Mouse (Mus musculus) heart, postnatal 0 days (tissue): ENCODE data around the gene 3110009E18Rik. TPM values are rescaled to one million over a fixed set of nuclear protein-coding genes. Genes with fewer than 3 reads are reported as not detected.

Experiments used
- ATAC-seq: fragments of 200-750 bp; cut with Nextera tagmentation; 2 replicates; pipeline ENCODE4 v1.8.0; 2017; ENCODE audit warnings: low read depth, moderate number of reproducible peaks, moderate library complexity; ENCODE audit not compliant: insufficient read depth
- DNase-seq: peaks from one replicate; pipeline ENCODE4 v3.0.0-alpha.2; 2016; ENCODE audit warnings: low spot score
- H3K27ac ChIP-seq: fragments of 300-500 bp; sonication (generic); 2 replicates; pipeline ENCODE4 v1.5.1; 2014; ENCODE audit warnings: low read depth, mild to moderate bottlenecking
- H3K27me3 ChIP-seq: fragments of 300-500 bp; sonication (generic); 2 replicates; pipeline ENCODE4 v1.6.1; 2014; ENCODE audit warnings: low read length, mixed read lengths; ENCODE audit not compliant: control insufficient read depth, insufficient read depth
- H3K36me3 ChIP-seq: fragments of 300-500 bp; sonication (generic); replicated peaks from 2 replicates; pipeline ENCODE4 v1.6.1; 2014; ENCODE audit warnings: low read length, mixed read lengths; ENCODE audit not compliant: control insufficient read depth, insufficient read depth
- H3K4me1 ChIP-seq: fragments of 300-500 bp; sonication (generic); 2 replicates; pipeline ENCODE4 v1.6.1; 2014; ENCODE audit warnings: antibody characterized with exemption; ENCODE audit not compliant: control insufficient read depth, insufficient read depth
- H3K4me2 ChIP-seq: fragments of 300-500 bp; sonication (generic); 2 replicates; pipeline ENCODE4 v1.6.1; 2014; ENCODE audit warnings: low read depth, mild to moderate bottlenecking, low read length, moderate library complexity
- H3K4me3 ChIP-seq: fragments of 300-500 bp; sonication (generic); 2 replicates; pipeline ENCODE4 v1.5.1; 2014; ENCODE audit warnings: low read depth, low read length
- H3K9ac ChIP-seq: fragments of 300-500 bp; sonication (generic); replicated peaks from 2 replicates; pipeline ENCODE4 v1.6.1; 2014; ENCODE audit warnings: low read depth, low read length, mixed read lengths
- H3K9me3 ChIP-seq: fragments of 300-500 bp; sonication (generic); replicated peaks from 2 replicates; pipeline ENCODE4 v1.6.1; 2016; ENCODE audit warnings: low read length; ENCODE audit not compliant: control insufficient read depth
- CTCF ChIP-seq: IDR thresholded peaks from 2 replicates; pipeline ENCODE4 v1.5.1; 2016; ENCODE audit warnings: antibody characterized with exemption, control low read depth, low read depth
- EP300 ChIP-seq: IDR thresholded peaks from 2 replicates; pipeline ENCODE4 v1.6.1; 2016; ENCODE audit warnings: antibody characterized with exemption, low read depth
- WGBS: fragments of 180-500 bp; shearing (Covaris S2); extraction: QIAGEN DNeasy Blood & Tissue Kit; methylation state at CpG from one replicate; pipeline ENCODE4 v1.1.7; 2014; 5-methylcytosine and 5-hydroxymethylcytosine counted together
- polyA plus RNA-seq: library from polyadenylated mRNA; unstranded; fragments of >200 nt; fragmentation: Nextera tagmentation; extraction: Ambion mirVana; gene quantifications from 2 replicates; pipeline ENCODE4 v1.2.1, GENCODE M21; 2015
- total RNA-seq: library from RNA; depleted of rRNA; stranded (reverse); fragments of >200 nt; gene quantifications from 2 replicates; pipeline ENCODE4 v1.2.3, GENCODE M21; 2014; ENCODE audit warnings: low replicate concordance; rRNA removed

Gene 3110009E18Rik
- total and polyA plus RNA-seq, 2 experiments from 2014 or later, result 11.3 to 11.5 TPM

GRCm38 (mm10) chr1:120232170-120232569 is 111.2 kb downstream of the 3110009E18Rik start:
- H3K36me3 ChIP-seq, result 0 out of 2 replicates have a peak, but pooled peaks cover 7% of the 10 kb centered on the region
- no peak overlapping the region for H3K4me2 ChIP-seq
- WGBS, result 73% methylated on average over 6 of the region's 6 CpGs
- TF ChIP-seq EP300 (no peak), CTCF (no peak)
- H3K9me3 ChIP-seq, result no peaks in the 10 kb centered on the region
- H3K4me1 ChIP-seq, result no peaks in the 10 kb centered on the region
- DNase-seq, result no peak
- no peak for ATAC-seq
- no peak overlapping the region for H3K27ac ChIP-seq
- H3K27me3 ChIP-seq, result no peaks in the 10 kb centered on the region
- no peak overlapping the region for H3K4me3 ChIP-seq
- no peak overlapping the region for H3K9ac ChIP-seq

- no peak for TF ChIP-seq EP300
- TF ChIP-seq CTCF, result no peak
- DNase-seq, result no peak
Observed at GRCm38 (mm10) chr1:120235631-120236215, 114.7 kb downstream of the 3110009E18Rik start.

GRCm38 (mm10) chr1:120236424-120236823 is 115.4 kb downstream of the 3110009E18Rik start:
- Histone ChIP-seq H3K36me3 (peaks cover 12% of the 10 kb centered on the region; the same call in 1 of the 2 replicates), H3K27ac (no peak overlapping the region), H3K27me3 (no peaks in the 10 kb centered on the region), H3K9me3 (no peaks in the 10 kb centered on the region), H3K9ac (no peak overlapping the region), H3K4me1 (no peaks in the 10 kb centered on the region), H3K4me2 (no peak overlapping the region), H3K4me3 (no peak overlapping the region)
- no peak for TF ChIP-seq CTCF
- no peak for TF ChIP-seq EP300
- 72% methylated on average over 14 of the region's 14 CpGs for WGBS
- DNase-seq (no peak), ATAC-seq (no peak)

More at GRCm38 (mm10) chr1:120235631-120236215, 114.7 kb downstream of the 3110009E18Rik start:
- Histone ChIP-seq H3K27ac (no peak overlapping the region), H3K27me3 (no peaks in the 10 kb centered on the region), H3K4me1 (no peaks in the 10 kb centered on the region), H3K36me3 (0 out of 2 replicates have a peak, but pooled peaks cover 8% of the 10 kb centered on the region), H3K4me3 (no peak overlapping the region), H3K4me2 (no peak overlapping the region), H3K9ac (no peak overlapping the region), H3K9me3 (no peaks in the 10 kb centered on the region)
- WGBS, result 84% methylated on average over 6 of the region's 6 CpGs
- no peak for ATAC-seq

- TF ChIP-seq CTCF, result no peak
- TF ChIP-seq EP300, result no peak
- Histone ChIP-seq H3K36me3 (peaks cover 18% of the 10 kb centered on the region), H3K27me3 (no peaks in the 10 kb centered on the region), H3K27ac (no peak overlapping the region), H3K9ac (no peak overlapping the region), H3K4me3 (no peak overlapping the region), H3K9me3 (no peaks in the 10 kb centered on the region), H3K4me1 (no peaks in the 10 kb centered on the region), H3K4me2 (no peak overlapping the region)
- ATAC-seq, result no peak
- no peak for DNase-seq
- WGBS, result 77% methylated on average over 1 of the region's 1 CpGs
Observed at GRCm38 (mm10) chr1:120237068-120237467, 116.1 kb downstream of the 3110009E18Rik start.

Other genes with a start within 250 kb of the 3110009E18Rik start
- gene Tmem177, start 208.0 kb upstream of the 3110009E18Rik start, total RNA-seq, result 9.4 and 11.3 TPM in 2 replicates
- 5.3 and 6.6 TPM in 2 replicates for gene Tmem177, start 208.0 kb upstream of the 3110009E18Rik start, polyA plus RNA-seq
- gene Cfap221, start 124.0 kb upstream of the 3110009E18Rik start, total RNA-seq, result not detected in 2 replicates
- 0.04 TPM in 1 of 2 replicates, not detected in the other for gene Cfap221, start 124.0 kb upstream of the 3110009E18Rik start, polyA plus RNA-seq
- not detected in 2 replicates for gene Sctr, start 114.3 kb upstream of the 3110009E18Rik start, total RNA-seq
- not detected in 2 replicates for gene Sctr, start 114.3 kb upstream of the 3110009E18Rik start, polyA plus RNA-seq
- 0.23 and 7.8 TPM in 2 replicates for gene Tmem37, start 47.1 kb upstream of the 3110009E18Rik start, total RNA-seq
- gene Tmem37, start 47.1 kb upstream of the 3110009E18Rik start, polyA plus RNA-seq, result 6.8 and 6.9 TPM in 2 replicates
- gene Dbi, start 109 bp upstream of the 3110009E18Rik start, total RNA-seq, result 261 and 316 TPM in 2 replicates
- gene Dbi, start 109 bp upstream of the 3110009E18Rik start, polyA plus RNA-seq, result 1,218 and 1,378 TPM in 2 replicates
- 15.4 and 38.7 TPM in 2 replicates for gene Steap3, start 151.5 kb downstream of the 3110009E18Rik start, total RNA-seq
- gene Steap3, start 151.5 kb downstream of the 3110009E18Rik start, polyA plus RNA-seq, result 19.6 and 20.3 TPM in 2 replicates
- gene C1ql2, start 219.4 kb downstream of the 3110009E18Rik start, total RNA-seq, result not detected in 2 replicates
- not detected in 2 replicates for gene C1ql2, start 219.4 kb downstream of the 3110009E18Rik start, polyA plus RNA-seq